Mouse (Mus musculus): Measurements from ENCODE around the gene Cish. TPM values are rescaled to one million over a fixed set of nuclear protein-coding genes. Genes with fewer than 3 reads are reported as not detected.
A peak's percentile ranks its signal among the peaks of the same experiment; 100 is the strongest.

Gene Cish
- polyA plus RNA-seq, 2 experiments = 2.8 to 6.0 TPM

GRCm38 (mm10) chr9:107289211-107290076 lies 6.4 kb upstream of the Cish start, which contains the start of gene Mapkapk3:
Mapkapk3 (minus strand) TSS chr9:107289877.
- peak; percentile 59 for TF ChIP-seq CTCF (IDR thresholded peaks at IDR 0.05; ENCODE audit: low read depth)
- TF ChIP-seq EP300 (IDR thresholded peaks at IDR 0.05; ENCODE audit: low read depth) = no peak
- H3K4me3 ChIP-seq (ENCODE audit: insufficient read depth in 1 of 2, low read depth in 2 of 2, low read length in 2 of 2) = peak within 1 kb of the TSS; percentile 56 to 72
- under 1% methylated on average over 49 of the region's 49 CpGs for WGBS (ENCODE audit: insufficient replicate concordance)
- H3K4me1 ChIP-seq (replicated peaks; ENCODE audit: control insufficient read depth in 2 of 2, insufficient read depth in 2 of 2, low read length in 1 of 2) = peaks cover 7 to 33% of the 10 kb centered on the region in 2 experiments
- no peaks in the 10 kb centered on the region for H3K9me3 ChIP-seq (ENCODE audit: control insufficient read depth, low read length)
- peak within 1 kb of the TSS; percentile 41 for H3K9ac ChIP-seq (replicated peaks)
- ATAC-seq (ENCODE audit: insufficient read depth) (peak; percentile 83), DNase-seq (ENCODE audit: low read depth in 3 of 3, low spot score in 3 of 3) (peak; percentile 56 to 94 (median 66))
- peak within 1 kb of the TSS; percentile 5; the same call in 1 of the 2 replicates for H3K27ac ChIP-seq
- no peaks in the 10 kb centered on the region for H3K36me3 ChIP-seq (replicated peaks; ENCODE audit: control insufficient read depth, insufficient read depth, low read depth)
- H3K4me2 ChIP-seq (ENCODE audit: low read depth) = peak within 1 kb of the TSS; percentile 84
- peaks cover 3% of the 10 kb centered on the region; the same call in 1 of the 2 replicates for H3K27me3 ChIP-seq (ENCODE audit: control insufficient read depth, insufficient read depth, low read length)

DNA sequence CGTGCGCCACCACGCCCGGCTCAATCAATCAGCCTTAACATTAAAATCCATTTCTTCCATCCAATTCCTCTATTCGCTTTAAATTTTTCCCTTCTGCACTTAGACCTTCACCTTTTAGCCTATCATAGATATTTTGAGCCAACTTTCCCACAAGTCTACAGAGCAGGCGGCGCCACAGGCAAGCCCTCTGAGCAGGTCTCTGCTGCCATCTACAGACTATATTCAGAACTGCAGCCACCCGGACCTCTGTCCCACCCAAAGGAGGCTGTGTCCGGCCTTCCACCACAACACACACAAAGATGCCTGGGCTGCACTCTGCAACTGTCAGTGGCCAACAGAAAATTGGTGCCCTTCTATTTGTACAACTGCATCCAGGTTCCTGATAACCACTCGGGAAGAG lies 4.9 kb upstream of the Cish start:
- Histone ChIP-seq H3K4me2 (ENCODE audit: low read depth) (no peak overlapping the region), H3K27me3 (ENCODE audit: control insufficient read depth, insufficient read depth, low read length) (peaks cover 3% of the 10 kb centered on the region; the same call in 1 of the 2 replicates), H3K27ac (no peak overlapping the region), H3K4me1 (replicated peaks; ENCODE audit: control insufficient read depth in 2 of 2, insufficient read depth in 2 of 2, low read length in 1 of 2) (peaks cover 14 to 44% of the 10 kb centered on the region in 2 experiments), H3K9me3 (ENCODE audit: control insufficient read depth, low read length) (no peaks in the 10 kb centered on the region), H3K36me3 (replicated peaks; ENCODE audit: control insufficient read depth, insufficient read depth, low read depth) (no peaks in the 10 kb centered on the region), H3K4me3 (ENCODE audit: insufficient read depth in 1 of 2, low read depth in 2 of 2, low read length in 2 of 2) (no peak overlapping the region), H3K9ac (replicated peaks) (no peak overlapping the region)
- no peak for TF ChIP-seq EP300 (IDR thresholded peaks at IDR 0.05; ENCODE audit: low read depth)
- TF ChIP-seq CTCF (IDR thresholded peaks at IDR 0.05; ENCODE audit: low read depth) = peak; percentile 98
- 28% methylated on average over 10 of the region's 10 CpGs for WGBS (ENCODE audit: insufficient replicate concordance)
- DNase-seq (ENCODE audit: low read depth in 3 of 3, low spot score in 3 of 3) (no peak), ATAC-seq (ENCODE audit: insufficient read depth) (no peak)

DNA sequence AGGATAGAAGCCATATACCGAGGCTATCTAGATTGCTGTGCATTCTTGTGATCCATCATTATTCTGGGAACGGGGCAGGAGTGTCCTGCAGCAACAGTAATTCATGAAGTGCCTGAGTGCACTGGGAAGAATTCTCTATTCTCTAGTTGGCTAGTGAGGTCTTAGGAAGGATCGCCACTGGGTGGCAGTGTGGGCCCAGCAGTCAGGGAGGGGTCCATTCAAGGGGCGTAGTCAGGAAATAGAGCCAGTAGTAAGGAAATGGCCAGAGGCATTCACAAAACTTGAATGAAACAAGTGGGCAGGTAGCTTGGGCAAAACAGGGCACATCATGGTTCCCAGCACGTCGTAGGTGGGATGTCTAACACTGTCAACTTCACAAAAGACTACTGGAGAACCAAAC lies 1.6 kb upstream of the Cish start:
- peaks cover 28 to 44% of the 10 kb centered on the region in 2 experiments for H3K4me1 ChIP-seq (replicated peaks; ENCODE audit: control insufficient read depth in 2 of 2, insufficient read depth in 2 of 2, low read length in 1 of 2)
- no peak for ATAC-seq (ENCODE audit: insufficient read depth)

GRCm38 (mm10) chr9:107295616-107296015 lies 210 bp upstream of the Cish start:
- peak overlapping the region; percentile 84 for H3K4me2 ChIP-seq (ENCODE audit: low read depth)
- WGBS (ENCODE audit: insufficient replicate concordance) = 6% methylated on average over 4 of the region's 4 CpGs
- peak overlapping the region; percentile 68 for H3K27ac ChIP-seq
- DNase-seq (ENCODE audit: low read depth in 3 of 3, low spot score in 3 of 3) = peak in 2 of 3 experiments; percentile 44 to 83
- H3K4me1 ChIP-seq (replicated peaks; ENCODE audit: control insufficient read depth in 2 of 2, insufficient read depth in 2 of 2, low read length in 1 of 2) = peaks cover 30 to 38% of the 10 kb centered on the region in 2 experiments
- H3K9ac ChIP-seq (replicated peaks) = peak overlapping the region; percentile 57
- H3K9me3 ChIP-seq (ENCODE audit: control insufficient read depth, low read length) = no peaks in the 10 kb centered on the region
- TF ChIP-seq EP300 (IDR thresholded peaks at IDR 0.05; ENCODE audit: low read depth) (no peak), CTCF (IDR thresholded peaks at IDR 0.05; ENCODE audit: low read depth) (no peak)
- no peaks in the 10 kb centered on the region; the same call in 1 of the 2 replicates for H3K36me3 ChIP-seq (replicated peaks; ENCODE audit: control insufficient read depth, insufficient read depth, low read depth)
- H3K4me3 ChIP-seq (ENCODE audit: insufficient read depth in 1 of 2, low read depth in 2 of 2, low read length in 2 of 2) = peak overlapping the region; percentile 75 to 91
- H3K27me3 ChIP-seq (ENCODE audit: control insufficient read depth, insufficient read depth, low read length) = peaks cover 3% of the 10 kb centered on the region; the same call in 1 of the 2 replicates
- ATAC-seq (ENCODE audit: insufficient read depth) = no peak

More for the DNA sequence above, 1.6 kb upstream of the Cish start:
- H3K27ac ChIP-seq = no peak overlapping the region
- no peak overlapping the region for H3K4me3 ChIP-seq (ENCODE audit: insufficient read depth in 1 of 2, low read depth in 2 of 2, low read length in 2 of 2)
- no peaks in the 10 kb centered on the region for H3K9me3 ChIP-seq (ENCODE audit: control insufficient read depth, low read length)
- H3K36me3 ChIP-seq (replicated peaks; ENCODE audit: control insufficient read depth, insufficient read depth, low read depth) = no peaks in the 10 kb centered on the region
- no peak overlapping the region for H3K9ac ChIP-seq (replicated peaks)
- DNase-seq (ENCODE audit: low read depth in 3 of 3, low spot score in 3 of 3) = peak in 2 of 3 experiments; percentile 36 to 70
- TF ChIP-seq EP300 (IDR thresholded peaks at IDR 0.05; ENCODE audit: low read depth) (no peak), CTCF (IDR thresholded peaks at IDR 0.05; ENCODE audit: low read depth) (peak; percentile 93)
- WGBS (ENCODE audit: insufficient replicate concordance) = 4% methylated on average over 6 of the region's 6 CpGs
- peaks cover 3% of the 10 kb centered on the region; the same call in 1 of the 2 replicates for H3K27me3 ChIP-seq (ENCODE audit: control insufficient read depth, insufficient read depth, low read length)
- H3K4me2 ChIP-seq (ENCODE audit: low read depth) = no peak overlapping the region

DNA sequence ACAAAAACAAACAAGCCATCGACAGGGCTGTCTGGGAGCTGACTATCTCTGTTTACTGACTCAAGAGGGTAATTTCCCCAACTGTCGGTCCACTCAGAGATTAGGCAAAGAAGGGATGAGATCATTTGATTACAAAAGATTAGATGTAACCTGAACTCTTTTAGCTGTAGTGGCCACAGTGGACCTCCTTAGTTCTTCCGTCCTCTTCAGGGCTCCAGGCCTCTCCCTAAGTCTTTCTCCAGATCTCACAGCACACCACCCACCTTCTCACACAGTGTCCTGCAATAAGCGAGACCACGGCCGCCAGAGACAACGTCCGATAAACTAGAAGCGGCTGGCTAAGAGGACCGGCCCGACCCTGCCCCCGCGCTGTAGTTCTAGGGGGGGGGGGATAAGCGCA lies 215 bp downstream of the Cish start:
- Histone ChIP-seq H3K4me1 (replicated peaks; ENCODE audit: control insufficient read depth in 2 of 2, insufficient read depth in 2 of 2, low read length in 1 of 2) (peaks cover 30 to 38% of the 10 kb centered on the region in 2 experiments), H3K9ac (replicated peaks) (peak overlapping the region; percentile 57), H3K27me3 (ENCODE audit: control insufficient read depth, insufficient read depth, low read length) (peaks cover 3% of the 10 kb centered on the region; the same call in 1 of the 2 replicates), H3K27ac (peak overlapping the region; percentile 68), H3K36me3 (replicated peaks; ENCODE audit: control insufficient read depth, insufficient read depth, low read depth) (peaks cover 4% of the 10 kb centered on the region), H3K4me2 (ENCODE audit: low read depth) (peak overlapping the region; percentile 84), H3K4me3 (ENCODE audit: insufficient read depth in 1 of 2, low read depth in 2 of 2, low read length in 2 of 2) (peak overlapping the region; percentile 75 to 91), H3K9me3 (ENCODE audit: control insufficient read depth, low read length) (no peaks in the 10 kb centered on the region)
- ATAC-seq (ENCODE audit: insufficient read depth) = peak; percentile 16
- TF ChIP-seq EP300 (IDR thresholded peaks at IDR 0.05; ENCODE audit: low read depth) = no peak
- no peak for TF ChIP-seq CTCF (IDR thresholded peaks at IDR 0.05; ENCODE audit: low read depth)
- no peak for DNase-seq (ENCODE audit: low read depth in 3 of 3, low spot score in 3 of 3)
- WGBS (ENCODE audit: insufficient replicate concordance) = under 1% methylated on average over 14 of the region's 14 CpGs

Data from liver, embryonic 14.5 days (tissue).